Comparison of ENCODE assay signal across 7 mouse cellular contexts in the genomic region with DNA sequence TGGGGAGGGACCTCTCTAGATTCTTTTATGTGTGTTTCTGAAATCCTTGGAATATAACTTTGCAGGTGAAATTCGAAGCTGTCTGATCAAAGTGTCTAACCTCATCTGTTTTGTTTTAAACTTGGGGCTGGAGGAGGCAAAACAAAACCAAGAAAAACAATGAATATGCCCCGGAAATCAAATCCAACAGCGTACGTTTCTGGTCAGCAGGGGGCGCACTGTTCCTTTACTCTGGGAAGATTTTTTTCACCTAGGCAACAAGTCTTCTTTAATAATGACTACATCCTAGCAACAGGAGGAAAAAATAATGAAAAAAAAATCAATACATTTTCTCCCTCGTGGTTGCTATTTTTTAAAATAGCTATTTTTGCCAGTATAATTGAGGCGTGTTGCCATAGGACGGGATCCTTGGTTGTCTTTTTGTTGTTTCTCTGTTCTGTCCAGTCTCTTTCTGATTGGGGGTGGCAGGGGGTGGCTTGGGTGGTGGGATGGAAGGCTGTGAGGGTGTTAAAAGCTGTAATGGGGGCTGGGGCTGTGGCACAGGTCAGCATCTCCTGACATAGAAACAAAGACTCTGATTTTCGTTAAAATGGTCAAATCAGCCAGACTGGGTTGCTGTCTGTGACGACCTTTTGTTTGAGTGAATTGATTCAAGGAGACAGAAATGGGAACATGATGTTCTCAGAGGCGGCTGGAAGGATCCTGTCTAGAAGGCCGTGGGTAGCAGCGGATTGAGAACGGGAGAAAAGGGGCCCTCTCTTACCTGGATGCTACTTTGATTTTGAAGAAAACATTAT. TPM values are rescaled to one million over a fixed set of nuclear protein-coding genes. Genes with fewer than 3 reads are reported as not detected.
A peak's percentile ranks its signal among the peaks of the same experiment; 100 is the strongest.
DNase-seq lines count a peak whose midpoint lies in the region; ATAC-seq and TF ChIP-seq lines count a peak whose summit lies in the region.

No protein-coding gene starts in this region.

- no peak for ATAC-seq in Patski
- peak; percentile 64; the same call in 1 of the 2 replicates for ATAC-seq in hindbrain, embryonic 12.5 days (ENCODE audit: low FRiP score)
- ATAC-seq in midbrain, embryonic 12.5 days (ENCODE audit: low FRiP score, low read depth): peak; percentile 66; the same call in 1 of the 2 replicates

- H3K9me3 ChIP-seq in hindbrain, embryonic 12.5 days (replicated peaks): no peaks in the 10 kb centered on the region
- no peaks in the 10 kb centered on the region for H3K9me3 ChIP-seq in midbrain, embryonic 12.5 days

- no peak for DNase-seq in Patski (ENCODE audit: low read depth, low spot score)
- DNase-seq in cerebellum, adult 11-12 months: peak; percentile 37
- DNase-seq in forelimb bud, embryonic 11.5 days (ENCODE audit: low read depth, low spot score): peak; percentile 77
- peak; percentile 84 to 85 for DNase-seq in left cerebral cortex, adult 2 months (ENCODE audit: extremely low spot score in 1 of 2, low spot score in 2 of 2)
- DNase-seq in spleen, adult 2 months (ENCODE audit: low read depth in 1 of 2, low spot score in 2 of 2): peak; percentile 51 to 56

- no peak overlapping the region for H3K9ac ChIP-seq in hindbrain, embryonic 12.5 days
- no peak overlapping the region for H3K9ac ChIP-seq in midbrain, embryonic 12.5 days (replicated peaks)

- H3K4me3 ChIP-seq in hindbrain, embryonic 12.5 days: no peak overlapping the region
- no peak overlapping the region for H3K4me3 ChIP-seq in left cerebral cortex, adult 2 months
- H3K4me3 ChIP-seq in midbrain, embryonic 12.5 days: no peak overlapping the region
- H3K4me3 ChIP-seq in spleen, adult 2 months (ENCODE audit: extremely low read depth, insufficient read depth, insufficient read length): no peak overlapping the region

- H3K4me1 ChIP-seq in hindbrain, embryonic 12.5 days: no peaks in the 10 kb centered on the region
- peaks cover 2% of the 10 kb centered on the region; the same call in 1 of the 2 replicates for H3K4me1 ChIP-seq in midbrain, embryonic 12.5 days
- H3K4me1 ChIP-seq in spleen, adult 2 months (ENCODE audit: control insufficient read depth, insufficient read depth, insufficient read length): no peaks in the 10 kb centered on the region

- WGBS in hindbrain, embryonic 12.5 days: 33% methylated on average over 14 of the region's 14 CpGs
- 28% methylated on average over 14 of the region's 14 CpGs for WGBS in midbrain, embryonic 12.5 days
- WGBS in spleen, adult 2 months: 47% methylated on average over 14 of the region's 14 CpGs

- no peaks in the 10 kb centered on the region for H3K36me3 ChIP-seq in hindbrain, embryonic 12.5 days
- H3K36me3 ChIP-seq in midbrain, embryonic 12.5 days: no peaks in the 10 kb centered on the region
- no peaks in the 10 kb centered on the region for H3K36me3 ChIP-seq in spleen, adult 2 months (ENCODE audit: control insufficient read depth, insufficient read depth, low read length)

- TF ChIP-seq CTCF in Patski (IDR thresholded peaks at IDR 0.05): peak; percentile 94
- TF ChIP-seq CTCF in left cerebral cortex, adult 2 months (IDR thresholded peaks at IDR 0.05): peak; percentile 81
- peak; percentile 48; the same call in 1 of the 2 replicates for TF ChIP-seq CTCF in spleen, adult 2 months (IDR thresholded peaks at IDR 0.05; ENCODE audit: extremely low read depth, insufficient read depth, insufficient read length, insufficient replicate concordance)

- in situ Hi-C loops in Patski (cut with MboI; ENCODE audit: low pct_unique_long_range_greater_than_20kb): loop anchor here (5.0 to 25.0 kb wide), 5 partner anchors 173 to 380 kb away; no protein-coding TSS in a partner anchor

- no peak overlapping the region for H3K27ac ChIP-seq in hindbrain, embryonic 12.5 days
- peak overlapping the region; percentile 50 for H3K27ac ChIP-seq in left cerebral cortex, adult 2 months
- H3K27ac ChIP-seq in midbrain, embryonic 12.5 days (replicated peaks): no peak overlapping the region
- no peak overlapping the region for H3K27ac ChIP-seq in spleen, adult 2 months (ENCODE audit: insufficient read depth, low read length)

- no peaks in the 10 kb centered on the region for H3K27me3 ChIP-seq in Patski
- H3K27me3 ChIP-seq in hindbrain, embryonic 12.5 days: no peaks in the 10 kb centered on the region; the same call in 1 of the 2 replicates
- H3K27me3 ChIP-seq in midbrain, embryonic 12.5 days: no peaks in the 10 kb centered on the region
- H3K27me3 ChIP-seq in spleen, adult 2 months (ENCODE audit: control insufficient read depth, insufficient read depth, low read length): no peaks in the 10 kb centered on the region

- H3K4me2 ChIP-seq in hindbrain, embryonic 12.5 days (replicated peaks): peak overlapping the region; percentile 17; the same call in 1 of the 2 replicates
- no peak overlapping the region for H3K4me2 ChIP-seq in midbrain, embryonic 12.5 days (replicated peaks)

- TF ChIP-seq POLR2A in spleen, adult 2 months (IDR thresholded peaks at IDR 0.05; ENCODE audit: low read depth, low read length): no peak

- POLR2A ChIA-PET in Patski (lab: Charles Lee): interaction anchor here (0.6 to 1.1 kb wide), 2 partner anchors 139 to 156 kb away, joined by 3 read pairs; no protein-coding TSS in a partner anchor

- CTCF ChIA-PET in Patski (lab: Charles Lee): interaction anchor here (0.7 to 4.4 kb wide), 15 partner anchors 15 to 370 kb away, joined by 3 to 30 read pairs (median 3); no protein-coding TSS in a partner anchor

- intact Hi-C loops in left cerebral cortex, adult 2 months (cut with DNase I): loop anchor here (2.0 to 10.0 kb wide), 6 partner anchors 123 to 350 kb away; a partner anchor contains a TSS

RNA-seq across cellular contexts. Expression of a gene that starts 5.8 kb away (rescaled TPM):
- polyA plus RNA-seq in Patski (2021): 2.9 TPM
- not detected in 2 replicates for polyA plus RNA-seq in hindbrain, embryonic 12.5 days (2016; fragmentation: Nextera tagmentation; extraction: Ambion mirVana)
- total RNA-seq in left cerebral cortex, adult 2 months (2021): under 1 TPM; 0.27 to 0.37 TPM
- not detected in 2 replicates for polyA plus RNA-seq in midbrain, embryonic 12.5 days (2016; fragmentation: Nextera tagmentation; extraction: Ambion mirVana)
- polyA plus RNA-seq in spleen, adult 2 months (2012; rRNA removed): not detected in 2 replicates

RNA-seq across cellular contexts. Expression of a gene that starts 43.2 kb away (rescaled TPM):
- 78.9 TPM for polyA plus RNA-seq in Patski (2021)
- 55.3 and 61.5 TPM in 2 replicates for polyA plus RNA-seq in hindbrain, embryonic 12.5 days (2016; fragmentation: Nextera tagmentation; extraction: Ambion mirVana)
- 10 to 100 TPM; 16.9 to 20.7 TPM for total RNA-seq in left cerebral cortex, adult 2 months (2021)
- 69.6 and 71.6 TPM in 2 replicates for polyA plus RNA-seq in midbrain, embryonic 12.5 days (2016; fragmentation: Nextera tagmentation; extraction: Ambion mirVana)
- 6.7 TPM in 2 replicates for polyA plus RNA-seq in spleen, adult 2 months (2012; rRNA removed)

RNA-seq across cellular contexts. Expression of a gene that starts 50.9 kb away (rescaled TPM):
- polyA plus RNA-seq in Patski (2021): 0.03 TPM
- not detected in 2 replicates for polyA plus RNA-seq in hindbrain, embryonic 12.5 days (2016; fragmentation: Nextera tagmentation; extraction: Ambion mirVana)
- not detected for total RNA-seq in left cerebral cortex, adult 2 months (2021)
- polyA plus RNA-seq in midbrain, embryonic 12.5 days (2016; fragmentation: Nextera tagmentation; extraction: Ambion mirVana): not detected in 2 replicates
- polyA plus RNA-seq in spleen, adult 2 months (2012; rRNA removed): not detected in 2 replicates
